Comparison of ENCODE assay signal across 8 mouse cellular contexts in the genomic region with DNA sequence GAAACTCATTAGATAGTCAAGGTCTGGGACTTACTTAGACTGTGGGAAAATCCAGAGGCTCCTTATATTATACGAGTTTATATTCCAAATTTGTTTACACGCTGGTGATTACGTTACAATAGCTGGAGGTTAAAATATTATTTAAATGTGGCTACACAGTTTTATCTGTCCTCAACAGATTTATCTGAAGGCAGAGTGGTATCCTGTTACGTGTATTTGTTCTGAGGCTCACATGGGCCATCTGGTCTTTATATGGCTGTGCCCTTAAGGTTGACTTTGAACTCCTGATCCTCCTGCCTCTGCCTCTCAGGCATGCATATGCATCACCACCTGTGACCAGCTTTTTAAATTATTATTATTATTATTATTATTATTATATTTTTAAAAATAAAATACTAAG. TPM values are rescaled to one million over a fixed set of nuclear protein-coding genes. Genes with fewer than 3 reads are reported as not detected.
A peak's percentile ranks its signal among the peaks of the same experiment; 100 is the strongest.
DNase-seq lines count a peak whose midpoint lies in the region; ATAC-seq and TF ChIP-seq lines count a peak whose summit lies in the region.

No protein-coding gene starts in this region.

- peak overlapping the region; percentile 77; the same call in 1 of the 2 replicates for H3K9ac ChIP-seq in kidney, embryonic 14.5 days (ENCODE audit: low read depth, low read length)
- H3K9ac ChIP-seq in intestine, embryonic 15.5 days: 0 out of 2 replicates have a peak overlapping the region, but pooled peaks have one; percentile 87
- no peak overlapping the region for H3K9ac ChIP-seq in midbrain, postnatal 0 days (replicated peaks; ENCODE audit: low read length, poor library complexity, severe bottlenecking)

- peak overlapping the region; percentile 77 for H3K4me2 ChIP-seq in kidney, embryonic 14.5 days (replicated peaks; ENCODE audit: low read depth, low read length)
- peak overlapping the region; percentile 90 for H3K4me2 ChIP-seq in intestine, embryonic 15.5 days (replicated peaks)
- peak overlapping the region; percentile 83 for H3K4me2 ChIP-seq in midbrain, postnatal 0 days (ENCODE audit: low read depth, low read length, poor library complexity, severe bottlenecking)

- no peak for ATAC-seq in kidney, embryonic 14.5 days (ENCODE audit: low FRiP score, low TSS enrichment)
- ATAC-seq in intestine, embryonic 15.5 days: no peak
- no peak for ATAC-seq in midbrain, postnatal 0 days (ENCODE audit: low FRiP score)
- ATAC-seq in cerebellum, adult (ENCODE audit: insufficient number of reproducible peaks, low FRiP score, low TSS enrichment): no peak

- 0 out of 2 replicates have a peak, but pooled peaks cover 2% of the 10 kb centered on the region for H3K36me3 ChIP-seq in kidney, embryonic 14.5 days (ENCODE audit: control insufficient read depth, insufficient read depth, low read length)
- no peaks in the 10 kb centered on the region for H3K36me3 ChIP-seq in intestine, embryonic 15.5 days
- H3K36me3 ChIP-seq in midbrain, postnatal 0 days (ENCODE audit: insufficient read depth, low read length): peaks cover 2% of the 10 kb centered on the region; the same call in 1 of the 2 replicates

- H3K27ac ChIP-seq in kidney, embryonic 14.5 days (ENCODE audit: low read depth, low read length): no peak overlapping the region
- no peak overlapping the region for H3K27ac ChIP-seq in cortical plate, adult 2 months (ENCODE audit: insufficient read depth, low read length)
- no peak overlapping the region for H3K27ac ChIP-seq in intestine, embryonic 15.5 days
- H3K27ac ChIP-seq in midbrain, postnatal 0 days (ENCODE audit: low read depth, low read length): no peak overlapping the region

- no peaks in the 10 kb centered on the region for H3K9me3 ChIP-seq in kidney, embryonic 14.5 days (ENCODE audit: control insufficient read depth, low read length)
- H3K9me3 ChIP-seq in intestine, embryonic 15.5 days: no peaks in the 10 kb centered on the region
- H3K9me3 ChIP-seq in midbrain, postnatal 0 days (ENCODE audit: low read length): no peaks in the 10 kb centered on the region

- H3K4me1 ChIP-seq in kidney, embryonic 14.5 days (ENCODE audit: control insufficient read depth, insufficient read depth, low read length): 0 out of 2 replicates have a peak, but pooled peaks cover 4% of the 10 kb centered on the region
- no peaks in the 10 kb centered on the region for H3K4me1 ChIP-seq in cortical plate, adult 2 months (ENCODE audit: control insufficient read depth, insufficient read depth, low read length)
- H3K4me1 ChIP-seq in intestine, embryonic 15.5 days (replicated peaks): no peaks in the 10 kb centered on the region
- H3K4me1 ChIP-seq in midbrain, postnatal 0 days (ENCODE audit: insufficient read depth, low read length): peaks cover 4% of the 10 kb centered on the region; the same call in 1 of the 2 replicates

- no peak for TF ChIP-seq CTCF in cortical plate, adult 2 months (IDR thresholded peaks at IDR 0.05; ENCODE audit: extremely low read depth, insufficient read depth, low read length)
- TF ChIP-seq CTCF in midbrain, postnatal 0 days (IDR thresholded peaks at IDR 0.05): no peak

- no peaks in the 10 kb centered on the region for H3K27me3 ChIP-seq in kidney, embryonic 14.5 days (ENCODE audit: control insufficient read depth, insufficient read depth, low read length)
- no peaks in the 10 kb centered on the region for H3K27me3 ChIP-seq in intestine, embryonic 15.5 days (replicated peaks)
- no peaks in the 10 kb centered on the region for H3K27me3 ChIP-seq in midbrain, postnatal 0 days (ENCODE audit: insufficient read depth, low read length)

- peak overlapping the region; percentile 75 for H3K4me3 ChIP-seq in kidney, embryonic 14.5 days (ENCODE audit: low read length)
- H3K4me3 ChIP-seq in cortical plate, adult 2 months (ENCODE audit: insufficient read depth, low read length): peak overlapping the region; percentile 55
- H3K4me3 ChIP-seq in intestine, embryonic 15.5 days (replicated peaks): no peak overlapping the region
- H3K4me3 ChIP-seq in midbrain, postnatal 0 days (ENCODE audit: low read depth, low read length): peak overlapping the region; percentile 68

- DNase-seq in kidney, postnatal 14 days: no peak
- DNase-seq in midbrain, postnatal 0 days (ENCODE audit: low spot score): no peak
- DNase-seq in cerebellum, postnatal 10 days: no peak
- no peak for DNase-seq in natural killer cell, adult 2 months (ENCODE audit: low spot score in 2 of 2)

- WGBS in kidney, embryonic 14.5 days: 69% methylated on average over 4 of the region's 4 CpGs
- 58% methylated on average over 4 of the region's 4 CpGs for WGBS in intestine, embryonic 15.5 days
- WGBS in midbrain, postnatal 0 days: 73% methylated on average over 4 of the region's 4 CpGs

- no peak for TF ChIP-seq POLR2A in cortical plate, adult 2 months (IDR thresholded peaks at IDR 0.05; ENCODE audit: extremely low read depth, insufficient read depth, low read length)

RNA-seq across cellular contexts. Expression of a gene that starts 0.9 kb away (rescaled TPM):
- 22.7 and 30.6 TPM in 2 replicates for polyA plus RNA-seq in kidney, embryonic 14.5 days (2014; fragmentation: Nextera tagmentation; extraction: Ambion mirVana)
- 44.2 and 47.1 TPM in 2 replicates for polyA plus RNA-seq in cortical plate, adult 2 months (2012; rRNA removed)
- 13.4 and 14.7 TPM in 2 replicates for polyA plus RNA-seq in intestine, embryonic 15.5 days (2015; fragmentation: Nextera tagmentation; extraction: Ambion mirVana)
- 34.7 and 36.3 TPM in 2 replicates for total RNA-seq in midbrain, postnatal 0 days (2014; rRNA removed)
- polyA plus RNA-seq in midbrain, postnatal 0 days (2015; fragmentation: Nextera tagmentation; extraction: Ambion mirVana): 28.4 and 32.7 TPM in 2 replicates

RNA-seq across cellular contexts. Expression of a gene that starts 42.8 kb away (rescaled TPM):
- 18.0 and 22.1 TPM in 2 replicates for polyA plus RNA-seq in kidney, embryonic 14.5 days (2014; fragmentation: Nextera tagmentation; extraction: Ambion mirVana)
- polyA plus RNA-seq in cortical plate, adult 2 months (2012; rRNA removed): 11.1 and 11.7 TPM in 2 replicates
- polyA plus RNA-seq in intestine, embryonic 15.5 days (2015; fragmentation: Nextera tagmentation; extraction: Ambion mirVana): 13.2 and 13.8 TPM in 2 replicates
- total RNA-seq in midbrain, postnatal 0 days (2014; rRNA removed): 17.3 and 20.5 TPM in 2 replicates
- 11.5 and 12.6 TPM in 2 replicates for polyA plus RNA-seq in midbrain, postnatal 0 days (2015; fragmentation: Nextera tagmentation; extraction: Ambion mirVana)
